Mouse (Mus musculus) cerebellum, adult (tissue): ENCODE measurements around the gene 4933428G20Rik.
A peak's percentile ranks its signal among the peaks of the same experiment; 100 is the strongest.

Experiments
- ATAC-seq: cut with Nextera tagmentation; 2 replicates; pipeline ENCODE4 v1.9.2; 2017; ENCODE audit warnings: mild to moderate bottlenecking, moderate library complexity, mixed read lengths; ENCODE audit not compliant: insufficient number of reproducible peaks, low FRiP score, low TSS enrichment

4933428G20Rik gene

DNA sequence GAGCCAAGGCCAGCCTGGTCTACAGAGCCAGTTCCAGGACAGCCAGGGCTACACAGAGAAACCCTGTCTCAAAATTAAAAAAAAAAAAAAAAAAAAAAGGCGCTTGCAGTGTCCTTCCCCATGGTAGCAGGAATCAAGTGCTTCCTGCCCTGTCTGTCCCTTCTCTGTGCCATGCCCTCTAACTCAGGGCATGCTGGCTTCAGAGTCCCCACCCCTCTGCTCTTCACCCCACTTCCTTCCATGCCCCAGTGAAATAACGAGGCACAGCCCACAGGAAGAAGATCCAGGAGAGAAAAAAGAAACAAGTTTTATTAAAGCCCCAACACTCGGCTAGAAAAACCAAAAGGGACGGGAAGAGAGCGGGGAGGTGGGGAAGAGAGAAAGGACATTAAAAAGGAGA is 8.9 kb upstream of the 4933428G20Rik start:
- ATAC-seq, result no peak

DNA sequence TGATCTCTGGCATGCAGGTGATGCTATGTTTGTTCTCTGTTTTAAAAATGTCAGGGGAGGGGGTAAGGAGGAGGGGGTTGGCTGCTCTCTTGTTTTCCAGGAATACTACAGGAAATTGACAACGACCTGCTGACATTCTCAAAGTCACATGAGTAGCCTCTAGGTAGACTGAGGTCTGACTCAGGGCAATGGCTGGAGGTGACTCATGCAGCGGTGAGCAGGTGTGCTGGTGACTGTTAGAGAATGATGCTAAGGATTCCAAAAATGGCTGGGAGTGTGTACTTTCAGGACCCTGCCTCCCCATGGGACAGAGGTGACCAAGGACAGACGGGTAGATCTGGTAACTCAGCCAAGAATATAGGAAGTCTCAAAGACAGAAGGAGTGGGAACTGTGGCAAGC is 8.1 kb upstream of the 4933428G20Rik start:
- ATAC-seq, result no peak

DNA sequence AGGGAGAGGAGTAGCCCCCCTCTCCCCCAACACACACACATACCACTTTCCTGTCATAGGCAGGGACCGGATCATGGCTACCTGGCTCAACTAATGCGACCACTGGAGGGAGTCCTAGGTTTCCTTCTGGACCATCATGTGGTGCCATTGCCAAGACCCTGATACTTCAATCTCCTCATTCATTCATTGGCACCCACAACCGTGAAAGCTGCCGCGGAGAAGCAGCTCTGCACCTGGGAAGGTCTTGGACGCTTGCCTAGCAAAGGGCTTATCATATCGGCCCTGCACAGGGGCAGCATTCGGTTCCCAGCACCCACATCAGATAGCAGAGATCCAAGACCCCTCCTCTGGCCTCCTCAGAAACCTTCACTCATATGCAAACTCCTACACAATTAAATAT is 6.2 kb upstream of the 4933428G20Rik start:
- no peak for ATAC-seq

DNA sequence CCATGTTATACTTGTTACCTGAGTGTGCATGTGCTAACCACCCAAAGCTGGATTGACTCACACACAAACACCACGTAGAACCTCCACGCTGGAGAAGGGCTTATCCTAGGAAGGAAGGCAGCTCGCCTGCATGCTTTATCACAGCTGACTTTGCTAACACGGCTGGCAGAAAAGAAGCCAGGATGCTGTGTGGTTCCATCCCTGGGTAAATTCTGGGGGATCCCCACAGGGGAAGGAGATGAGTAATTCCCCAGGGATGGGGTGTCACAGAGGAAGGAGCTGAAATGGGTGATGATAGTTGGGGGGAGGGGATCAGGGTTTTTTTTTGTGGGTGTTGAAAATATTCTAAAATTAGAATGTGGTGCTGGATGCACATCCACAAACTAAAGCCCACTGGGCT is 5.6 kb upstream of the 4933428G20Rik start:
- no peak for ATAC-seq

DNA sequence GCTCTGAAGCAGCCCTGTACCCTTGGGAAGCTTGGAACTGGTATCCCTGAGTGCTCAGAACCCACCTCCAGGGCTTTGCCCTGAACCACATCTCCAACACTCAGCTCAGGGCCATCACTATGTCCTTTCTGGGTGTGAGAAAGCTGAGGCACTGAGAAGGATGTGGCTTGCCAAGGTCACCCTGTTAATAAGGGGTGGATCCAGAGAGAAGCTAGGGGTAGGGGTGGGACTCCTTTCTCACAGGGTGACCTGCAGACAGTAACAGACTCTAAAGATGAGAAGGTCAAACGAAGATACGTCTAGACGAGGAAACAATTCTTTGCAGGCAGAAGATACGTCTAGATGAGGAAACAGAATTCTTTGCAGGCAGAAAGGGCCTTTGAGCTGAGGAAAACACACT is 2.7 kb upstream of the 4933428G20Rik start:
- no peak for ATAC-seq

DNA sequence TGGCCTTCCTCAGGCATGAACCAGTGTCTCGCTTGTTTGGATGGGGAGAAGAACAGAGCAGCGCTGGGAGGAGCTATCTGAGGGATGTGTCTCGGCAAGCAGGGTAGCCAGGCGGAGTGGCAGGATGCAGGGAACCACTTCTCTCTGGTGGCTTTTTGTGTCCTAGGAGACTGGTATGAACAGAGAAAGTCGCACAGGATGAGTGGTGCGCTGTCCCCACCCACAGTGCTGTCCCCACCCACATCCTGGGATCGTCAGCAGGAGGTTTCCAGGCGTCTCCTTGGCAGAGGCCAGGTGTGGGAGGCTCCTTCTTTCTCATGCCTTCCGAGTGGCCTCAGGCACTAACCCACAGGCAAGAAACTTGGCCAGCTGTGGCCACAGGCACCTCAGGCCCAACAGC is 2.2 kb upstream of the 4933428G20Rik start:
- no peak for ATAC-seq

DNA sequence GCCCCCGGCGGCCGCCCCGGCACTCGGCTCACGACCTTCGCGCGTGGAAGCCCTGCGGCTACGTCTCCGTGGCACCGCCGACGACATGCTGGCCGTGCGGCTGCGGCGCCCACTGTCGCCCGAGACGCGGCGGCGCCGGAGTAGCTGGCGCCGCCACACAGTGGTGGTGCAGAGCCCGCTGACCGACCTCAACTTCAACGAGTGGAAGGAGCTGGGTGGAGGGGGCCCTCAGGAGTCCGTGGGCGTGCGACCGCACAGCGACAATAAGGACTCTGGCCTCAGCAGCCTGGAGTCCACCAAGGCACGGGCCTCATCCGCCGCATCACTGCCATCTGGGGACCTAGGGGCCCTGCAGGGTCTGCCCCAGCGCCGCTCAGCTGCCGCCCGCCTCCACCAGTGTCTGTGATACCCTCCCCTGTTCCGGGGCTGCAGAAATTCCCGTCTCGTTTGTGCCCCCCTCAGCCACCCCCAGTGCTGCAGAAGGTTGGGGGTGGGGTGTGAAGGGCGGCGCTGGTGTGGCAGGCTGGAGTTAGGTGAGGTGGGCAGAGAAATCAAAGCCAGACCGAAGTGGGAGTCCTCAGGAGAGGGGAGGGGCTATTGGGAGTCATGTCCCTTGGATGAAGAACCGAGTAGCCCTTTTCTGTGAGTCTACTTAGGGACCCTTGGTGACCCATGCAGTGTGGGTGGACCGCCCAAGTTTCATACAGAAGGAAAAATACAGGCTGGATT is 744 bp upstream of the 4933428G20Rik start:
- ATAC-seq, result no peak

DNA sequence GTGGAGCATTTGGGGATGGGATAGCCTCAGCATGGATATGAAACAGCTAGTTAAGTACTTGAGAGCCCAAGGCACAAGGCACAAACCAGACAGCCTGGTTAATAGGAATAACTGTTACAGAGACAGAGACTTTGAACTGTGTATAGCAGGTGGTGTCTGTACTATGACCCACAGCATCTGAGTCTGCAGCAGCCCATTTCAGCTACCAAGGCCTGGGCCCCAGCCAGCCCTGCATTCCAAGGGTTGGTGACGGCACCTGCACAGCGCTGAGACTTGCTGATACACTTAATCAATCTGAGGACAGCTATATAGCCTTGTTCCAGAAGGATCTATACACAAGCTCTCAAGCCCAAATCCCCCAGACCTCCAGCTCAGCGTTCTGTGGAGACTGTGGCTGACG is 2.6 kb downstream of the 4933428G20Rik start:
- no peak for ATAC-seq

DNA sequence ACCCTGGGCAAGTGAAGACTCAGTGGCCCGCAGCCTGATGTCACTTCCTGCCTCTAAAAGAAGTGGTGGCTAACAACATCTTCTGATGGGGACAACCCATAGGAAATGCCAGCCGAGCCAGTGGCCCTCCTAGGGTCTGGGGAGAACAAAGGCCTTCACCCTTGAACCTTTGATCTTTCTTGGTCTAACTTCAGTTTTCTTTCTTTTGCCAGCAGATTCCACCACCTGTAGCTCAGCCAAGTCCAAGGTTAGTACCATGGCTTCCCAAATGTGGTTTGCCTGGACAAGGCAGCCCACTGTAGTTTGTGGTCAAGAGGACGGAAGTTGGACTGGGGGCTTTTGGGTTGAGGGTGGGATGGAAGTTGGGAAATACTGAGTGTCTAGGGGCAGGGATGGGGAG is 7.3 kb downstream of the 4933428G20Rik start:
- ATAC-seq, result no peak

DNA sequence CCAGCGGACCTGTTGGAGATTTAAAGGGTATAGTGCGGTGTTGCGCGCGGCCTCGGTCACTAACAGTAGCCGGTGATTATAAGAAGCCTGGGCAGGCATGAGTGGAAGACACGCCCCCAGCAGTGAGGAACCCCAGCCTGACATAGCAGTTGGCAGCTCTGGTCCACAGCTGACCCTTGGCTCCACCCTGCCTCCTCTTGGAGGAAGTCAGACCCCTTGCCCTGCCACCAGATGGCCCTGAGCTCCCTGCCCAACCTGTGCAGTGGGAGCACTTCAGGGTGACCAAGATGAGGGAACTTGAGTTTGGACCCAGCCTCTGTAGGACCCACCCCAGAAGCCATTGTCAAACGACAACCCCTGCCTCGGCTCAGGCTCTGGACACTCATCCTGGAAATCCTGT is 8.5 kb downstream of the 4933428G20Rik start:
- no peak for ATAC-seq

DNA sequence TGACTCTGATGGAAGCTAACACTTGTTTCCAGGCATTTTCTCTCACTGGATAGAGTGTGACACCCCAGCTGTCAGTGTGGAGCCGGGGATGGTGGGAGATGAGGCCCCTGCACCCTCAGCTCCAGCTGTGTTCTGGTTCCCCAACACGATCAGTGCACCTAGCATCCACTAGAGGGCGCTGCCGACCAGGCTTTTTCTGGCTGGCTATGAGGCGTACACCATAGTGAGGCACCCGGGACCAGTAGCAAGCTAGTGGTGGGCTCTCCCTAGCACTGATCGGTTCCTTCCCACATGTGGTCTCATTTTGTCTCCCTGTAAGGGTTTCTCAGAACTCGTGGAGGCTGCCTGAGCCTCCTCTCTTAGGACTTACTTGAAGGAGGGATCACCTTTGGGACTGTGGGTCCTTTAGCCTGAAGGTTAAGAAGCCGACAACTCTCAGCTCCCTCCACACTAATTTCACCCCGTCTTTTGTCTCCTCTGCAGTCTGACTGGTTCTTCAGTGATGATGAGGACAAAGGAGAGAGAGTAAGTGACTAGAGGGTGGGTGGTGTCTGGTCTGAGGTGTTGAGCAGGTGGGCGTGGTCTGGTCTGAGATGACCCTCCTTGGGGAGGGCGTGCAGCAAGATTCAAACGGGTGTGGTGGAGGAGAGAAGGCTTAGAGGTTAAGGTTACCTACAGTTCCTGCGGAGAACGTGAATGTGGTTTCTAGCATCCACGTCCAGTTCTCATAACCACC is 10.4 kb downstream of the 4933428G20Rik start:
- no peak; the same call in 1 of the 2 replicates for ATAC-seq

DNA sequence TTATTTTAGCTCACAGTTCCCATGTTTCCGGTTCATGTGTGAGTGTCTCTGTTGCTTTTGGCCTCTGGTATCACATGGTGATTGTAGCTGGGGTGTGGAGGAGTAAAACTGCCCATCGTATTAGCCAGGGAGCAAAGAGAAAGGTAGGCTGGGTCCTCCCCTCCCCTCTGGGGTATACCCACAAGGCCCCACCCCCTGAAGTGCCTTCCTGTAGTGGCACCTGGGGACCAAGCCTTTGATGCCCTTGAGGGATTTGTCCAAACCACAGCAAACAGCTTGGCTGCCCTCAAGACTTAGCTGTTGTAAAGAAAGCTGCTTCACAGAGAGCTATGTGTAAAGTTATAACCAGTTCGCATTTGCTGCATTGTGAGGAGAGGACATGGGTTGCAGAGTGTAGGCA is 12.5 kb downstream of the 4933428G20Rik start:
- no peak for ATAC-seq

DNA sequence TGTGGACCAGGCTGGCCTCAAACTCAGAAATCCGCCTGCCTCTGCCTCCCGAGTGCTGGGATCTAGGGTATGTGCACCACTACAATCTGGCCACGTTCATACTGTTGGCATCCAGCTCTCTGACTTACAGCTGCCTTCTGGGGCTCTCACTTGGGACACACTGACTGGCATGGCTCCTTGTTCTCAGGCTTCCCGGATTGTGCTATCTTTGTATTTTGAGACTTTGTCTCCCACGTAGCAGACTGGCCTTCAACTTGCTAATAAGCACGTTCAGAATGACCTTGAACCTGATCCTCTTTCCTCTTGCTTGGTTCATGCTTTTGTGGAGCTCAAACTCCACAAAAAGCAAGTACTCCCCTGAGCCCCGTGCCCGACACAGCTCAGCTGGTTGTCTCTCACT is 14.5 kb downstream of the 4933428G20Rik start:
- ATAC-seq, result no peak

DNA sequence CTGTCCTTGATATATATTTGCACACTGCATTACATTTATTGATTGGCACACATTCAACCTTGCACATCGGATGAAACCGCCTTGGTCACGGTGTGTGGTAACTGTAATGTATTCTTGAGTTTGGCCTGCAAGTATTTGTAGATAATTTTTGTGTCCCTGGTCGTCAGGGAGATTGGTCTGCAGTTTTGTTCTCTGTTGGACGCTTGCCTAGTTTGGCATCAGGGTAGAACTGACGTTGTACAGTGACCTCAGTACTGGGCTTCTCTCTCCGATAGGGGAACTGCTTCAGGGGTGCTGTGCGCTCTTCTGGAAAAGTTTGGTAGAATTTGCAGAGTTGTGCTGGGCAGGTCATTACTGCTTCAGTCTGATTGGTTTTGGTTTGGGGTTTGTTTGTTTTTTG is 20.3 kb downstream of the 4933428G20Rik start:
- no peak for ATAC-seq

DNA sequence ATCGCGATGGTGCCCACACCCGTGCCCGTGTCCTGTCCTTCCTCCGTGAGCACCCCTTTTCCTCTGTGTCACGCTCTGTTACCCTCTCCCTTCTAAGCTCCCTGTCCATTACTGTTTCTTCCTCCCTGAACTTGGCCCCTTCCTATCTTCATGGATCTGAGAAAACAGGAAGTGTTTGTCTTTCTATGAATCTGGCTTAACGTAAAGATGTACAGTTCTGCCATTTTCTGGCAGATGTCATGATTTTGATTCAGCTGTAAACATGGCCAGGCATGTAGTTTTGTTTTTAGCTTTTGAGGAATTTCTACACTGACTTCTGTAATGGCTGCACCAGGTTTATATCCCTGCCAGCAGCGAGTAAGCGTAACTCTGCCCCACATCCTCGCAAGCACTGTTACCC is 21.1 kb downstream of the 4933428G20Rik start:
- no peak for ATAC-seq

DNA sequence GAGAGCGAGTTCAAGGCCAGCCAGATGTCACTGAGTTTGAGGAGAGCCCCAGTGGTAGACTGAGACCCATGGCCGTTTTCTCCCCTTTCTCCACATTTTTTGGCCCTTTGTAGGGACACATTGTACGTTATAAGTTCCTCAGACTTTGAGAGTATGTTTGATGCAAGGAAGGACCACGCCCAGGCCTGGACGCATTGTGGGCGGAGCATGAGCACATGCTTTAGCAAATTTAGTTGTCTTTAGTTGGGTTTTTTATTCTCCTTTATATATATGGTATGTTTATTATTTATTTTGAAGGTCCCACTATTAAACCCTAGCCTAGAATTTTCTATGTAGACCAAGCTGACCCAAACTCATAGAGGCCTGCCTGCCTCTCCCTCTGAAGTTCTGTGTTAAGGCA is 21.8 kb downstream of the 4933428G20Rik start:
- ATAC-seq, result no peak

DNA sequence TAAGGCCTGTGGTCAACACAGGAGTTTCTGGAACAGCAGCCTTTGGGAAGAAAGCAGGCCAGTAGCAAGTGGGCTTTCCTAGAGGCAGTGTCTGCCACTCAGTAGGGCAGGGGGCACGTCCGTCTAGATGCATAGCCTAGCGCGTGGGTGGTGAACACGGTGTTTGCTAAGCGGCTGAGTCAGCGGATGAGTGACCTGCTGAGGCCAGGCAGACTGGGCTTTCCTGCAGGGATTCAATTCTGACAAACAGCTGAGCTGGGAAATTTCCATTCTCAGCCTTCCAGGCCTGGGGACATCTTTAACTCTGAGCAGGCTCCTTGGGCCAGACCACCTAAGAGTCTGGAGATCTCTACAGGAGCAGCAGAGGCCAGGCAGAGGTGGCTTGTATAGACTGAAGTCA is 22.7 kb downstream of the 4933428G20Rik start:
- peak; percentile 41; the same call in 1 of the 2 replicates for ATAC-seq

DNA sequence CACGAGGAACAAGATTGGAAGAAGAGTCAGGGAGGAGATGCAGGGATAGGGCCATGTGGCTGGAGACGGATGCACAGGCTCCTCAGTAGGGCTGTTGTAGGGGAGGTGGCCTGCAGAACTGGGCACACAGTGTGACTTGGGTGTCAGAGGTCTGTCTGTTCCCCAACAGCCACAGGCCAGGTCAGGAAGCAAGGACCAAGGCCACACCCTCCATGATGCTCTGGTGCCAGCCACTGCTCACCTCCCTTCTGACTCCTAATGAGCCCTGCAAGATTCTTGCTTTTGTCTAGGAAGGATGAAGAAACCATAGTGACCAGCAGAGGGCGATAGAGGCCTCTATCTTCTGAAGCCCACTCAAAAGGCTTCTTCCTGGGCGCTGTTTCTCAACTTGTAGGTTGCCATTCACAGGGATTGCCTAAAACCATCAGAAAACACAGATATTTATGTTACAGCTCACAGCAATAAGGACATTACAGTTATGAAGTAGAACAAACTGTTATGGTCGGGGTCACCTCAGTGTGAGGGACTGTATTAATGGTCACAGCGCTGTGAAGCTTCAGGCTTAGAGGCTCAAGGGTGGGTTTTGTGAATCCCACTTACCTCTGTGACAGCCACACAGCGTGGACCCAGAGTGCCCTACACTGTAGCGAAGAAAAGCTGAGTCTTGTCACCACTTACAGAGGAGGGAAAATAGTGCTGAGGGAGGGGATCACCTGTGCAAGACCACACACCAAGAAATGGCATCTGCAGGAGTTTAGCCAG is 23.6 kb downstream of the 4933428G20Rik start:
- ATAC-seq, result no peak

DNA sequence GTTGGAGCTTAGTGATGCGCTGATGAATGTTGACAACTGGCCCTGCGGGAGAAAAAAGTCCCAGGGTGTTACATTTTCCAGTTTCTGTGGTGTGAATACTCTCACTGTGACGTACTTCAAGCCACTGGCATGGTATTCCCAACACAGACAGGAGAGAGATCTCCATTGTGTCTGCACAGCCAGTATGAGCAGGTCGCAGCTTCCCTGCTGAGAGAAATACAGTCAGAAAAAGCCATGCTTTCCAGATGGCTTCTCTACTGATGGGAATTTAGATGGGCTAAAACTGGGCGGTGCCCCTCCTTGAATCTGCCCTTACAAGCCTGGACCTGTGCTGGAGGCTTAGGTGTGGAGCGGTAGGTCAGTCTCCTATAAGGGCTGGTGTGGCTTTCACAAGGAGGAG is 28.9 kb downstream of the 4933428G20Rik start:
- no peak for ATAC-seq

DNA sequence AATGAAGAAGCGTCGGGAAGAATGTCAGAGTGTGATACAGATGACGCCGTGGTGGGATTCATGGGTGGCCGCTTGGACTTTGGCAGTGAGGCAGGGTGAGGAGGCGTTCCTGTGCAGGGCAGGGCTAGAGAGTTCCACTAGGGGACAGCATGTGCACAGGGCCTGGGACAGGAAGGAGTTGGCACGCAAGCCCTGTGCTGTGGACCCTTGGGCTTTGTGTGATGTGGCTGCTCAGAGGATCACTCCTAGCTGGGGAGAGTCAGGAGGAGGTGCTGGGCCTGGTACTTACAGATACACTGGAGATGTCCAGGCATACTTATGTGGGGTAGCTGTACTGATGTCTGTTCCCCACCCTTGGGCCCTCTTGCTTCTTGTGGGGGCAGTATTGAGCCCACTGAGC is 30.3 kb downstream of the 4933428G20Rik start:
- no peak for ATAC-seq

DNA sequence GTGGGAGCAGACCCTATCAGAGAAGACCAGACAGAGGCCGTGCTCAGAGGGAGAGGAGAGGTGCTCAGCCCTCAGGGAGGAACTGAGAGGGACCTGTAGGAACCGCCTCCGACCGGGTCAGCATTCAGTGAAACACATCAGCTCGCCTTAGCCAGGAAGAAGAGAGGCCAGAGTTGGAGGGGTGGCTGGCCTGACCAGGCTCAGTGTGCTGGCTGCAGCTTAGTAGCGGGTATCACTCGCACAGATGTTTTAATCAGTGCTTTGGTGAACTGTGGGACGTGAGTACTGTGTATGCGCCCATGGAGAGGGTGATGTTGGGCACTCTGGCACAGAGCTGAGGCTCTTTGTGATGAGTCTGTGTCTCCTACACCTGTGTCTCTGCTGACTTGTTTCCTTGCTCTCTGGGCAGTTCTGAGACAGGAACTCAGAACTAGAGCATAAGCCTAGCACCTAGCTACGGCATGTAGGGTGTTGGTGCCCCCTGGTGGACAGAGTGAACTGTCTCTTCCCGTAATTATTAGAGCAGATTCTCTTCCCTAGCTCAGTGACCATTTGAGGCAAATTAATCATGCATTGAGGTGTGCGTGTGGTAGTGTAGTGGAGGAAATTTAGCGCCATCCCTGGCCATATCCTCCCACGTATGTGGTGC is 31.4 kb downstream of the 4933428G20Rik start:
- peak; percentile 27; the same call in 1 of the 2 replicates for ATAC-seq
